12 mouse cellular contexts compared by ENCODE assay signal in the genomic region with DNA sequence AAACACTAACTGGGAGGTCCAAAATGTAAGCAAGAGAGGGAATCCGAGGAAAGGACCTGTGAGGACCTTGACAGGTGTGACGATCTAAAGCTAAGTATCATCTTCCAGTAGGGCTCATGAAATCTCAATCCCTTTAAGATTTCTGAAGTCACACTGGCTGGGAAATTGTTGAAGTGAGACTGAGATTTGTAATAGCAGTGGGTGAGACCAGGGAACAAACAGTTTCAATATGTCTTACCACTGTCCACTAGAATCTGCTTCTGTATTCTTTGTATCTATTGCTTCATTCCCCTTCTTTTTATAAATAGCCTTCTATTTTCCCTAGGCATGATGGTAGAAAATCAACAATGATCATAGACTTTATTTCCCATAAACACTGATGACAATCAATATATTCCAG. TPM values are rescaled to one million over a fixed set of nuclear protein-coding genes. Genes with fewer than 3 reads are reported as not detected.
"Had no signal": no experiment of that assay in that cellular context is flagged by ENCODE, and none has a peak within 500 bp of the region (broad histone marks: within the 10 kb centered on the region; RNA-seq: fewer than 3 reads in every experiment).

No protein-coding gene starts in this region.

- DNase-seq: retina, postnatal 1 day; right cerebral cortex, adult 18-20 months; right cerebral cortex, postnatal 14 days; right cerebral cortex, postnatal 25 days; spleen, adult 18-20 months; thymus, adult 18-20 months; thymus, adult 2 months; thymus, postnatal 14 days; thymus, postnatal 25 days; thymus, postnatal 36 days; thymus, postnatal 4 days had no signal

RNA-seq across cellular contexts. Expression of gene Grxcr1, which starts 10.8 kb away (rescaled TPM):
- total RNA-seq: neutrophil, adult 5-6 weeks had no signal
